Mouse (Mus musculus) lung, postnatal 0 days (tissue): ENCODE measurements around the gene Spats1.

Source experiments
- CTCF ChIP-seq: IDR thresholded peaks from 2 replicates; pipeline ENCODE4 v1.5.1; 2016; ENCODE audit warnings: antibody characterized with exemption, mild to moderate bottlenecking
- EP300 ChIP-seq: IDR thresholded peaks from 2 replicates; pipeline ENCODE4 v1.6.1; 2016; ENCODE audit warnings: antibody characterized with exemption, mild to moderate bottlenecking, control low read depth

DNA sequence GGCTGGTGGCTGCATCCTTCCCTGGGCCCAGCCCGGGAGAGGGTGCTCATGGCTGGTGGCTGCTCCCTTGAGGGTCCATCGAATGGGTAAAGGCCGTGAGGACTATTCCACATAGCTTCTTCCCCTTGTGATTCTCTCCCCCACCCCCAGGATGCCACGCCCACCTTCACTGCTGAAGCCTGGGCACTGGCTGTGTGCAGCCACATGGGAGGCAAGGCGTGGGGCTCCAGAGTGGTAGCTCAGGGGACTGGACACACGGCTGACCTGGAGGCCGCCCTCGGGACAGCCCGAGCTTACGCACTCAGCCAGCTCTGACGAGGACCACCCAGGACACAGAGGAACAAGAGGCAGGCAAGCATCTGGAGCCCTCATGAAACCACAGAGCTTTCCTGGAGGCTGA lies 44.9 kb upstream of the Spats1 start:
- no peak for TF ChIP-seq CTCF
- TF ChIP-seq EP300, result no peak
